Mouse (Mus musculus): ENCODE measurements at regions not wholly inside any gene's neighbourhood (a gene's known extent, or its start where the extent isn't known, plus 50 kb on each side); places are given as distances from the start of the nearest gene placed in this dataset.

DNA sequence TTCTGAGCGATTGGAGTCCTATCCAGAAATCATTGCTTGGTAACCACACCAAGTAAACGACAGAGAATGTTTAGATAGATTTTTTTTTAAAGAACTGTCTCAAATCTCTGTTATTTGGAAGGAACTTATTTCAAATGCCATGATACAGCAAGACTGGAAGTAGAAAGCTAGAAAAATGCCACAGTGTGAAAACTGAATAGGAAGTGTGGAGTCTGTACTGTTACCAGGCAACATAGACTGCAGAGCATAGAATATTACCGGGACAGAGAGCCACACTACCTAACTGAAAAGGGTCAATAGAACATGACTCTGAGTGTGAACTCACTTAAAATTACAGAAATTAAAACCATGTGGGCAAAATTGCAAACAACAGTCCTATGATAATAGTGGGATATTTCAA, 52.4 kb upstream of the Adcy1 start:
- DNase-seq = no peak

- no peak for DNase-seq
Measured at GRCm38 (mm10) chr11:6999329-6999728, 64.0 kb upstream of the Adcy1 start.

DNA sequence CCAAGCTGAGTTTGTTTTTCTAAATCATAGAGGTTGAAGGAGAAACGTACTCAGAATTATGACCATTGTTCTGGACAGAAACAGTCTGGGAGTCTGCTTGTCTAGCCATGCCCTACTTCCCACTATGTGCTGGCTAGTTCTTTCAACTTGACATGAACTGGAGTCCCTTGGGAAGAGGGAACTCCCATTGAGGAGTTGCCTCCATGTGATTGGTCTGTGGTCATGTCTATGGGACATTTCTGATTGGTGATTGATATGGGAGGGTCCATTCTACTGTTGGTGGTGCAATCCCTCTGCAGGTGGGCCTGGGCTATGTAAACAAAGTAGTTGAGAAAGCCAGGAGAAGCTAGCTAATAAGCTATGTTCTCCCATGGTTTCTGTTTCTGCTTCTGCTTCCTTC, 64.5 kb upstream of the Adcy1 start:
- no peak for DNase-seq

DNA sequence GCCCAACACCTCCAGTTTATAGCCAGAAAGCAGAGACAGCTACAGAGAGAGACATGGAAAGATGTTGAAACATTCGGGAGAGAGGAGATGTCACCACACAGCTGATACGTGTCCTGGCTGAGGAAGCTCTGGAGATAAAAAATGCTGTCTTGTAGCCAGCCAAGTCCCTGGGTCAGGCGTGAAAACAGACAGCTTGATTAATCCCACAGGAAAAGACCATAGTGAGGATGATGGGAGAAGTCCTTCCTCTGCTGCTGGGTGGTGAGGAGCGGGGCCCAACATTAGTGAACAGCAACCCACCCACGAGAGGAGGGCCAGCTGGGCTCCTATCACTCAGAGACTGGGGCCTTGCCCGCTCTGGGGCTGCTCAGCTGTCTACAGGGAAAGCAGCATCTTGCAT, 65.8 kb upstream of the Adcy1 start:
- no peak for DNase-seq

DNA sequence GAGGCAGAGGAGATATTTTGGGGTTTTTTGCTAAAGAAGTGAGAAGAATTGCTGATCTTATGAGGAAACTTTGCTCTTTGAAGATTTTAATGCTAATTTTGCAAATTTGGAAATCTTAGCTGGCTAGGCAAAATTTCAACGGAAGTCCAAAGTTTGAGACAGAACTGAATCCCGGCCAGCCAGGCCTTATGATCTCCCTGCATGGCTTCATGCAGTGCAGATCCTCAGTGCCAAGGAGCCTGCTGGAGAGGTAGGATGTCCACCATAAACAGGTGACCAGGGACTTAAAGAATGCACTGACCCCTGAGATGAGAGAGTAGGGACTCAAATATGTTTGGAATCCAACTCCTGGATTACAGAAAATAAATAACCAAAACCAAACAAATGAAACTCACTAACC, 69.6 kb upstream of the Adcy1 start:
- no peak for DNase-seq

DNA sequence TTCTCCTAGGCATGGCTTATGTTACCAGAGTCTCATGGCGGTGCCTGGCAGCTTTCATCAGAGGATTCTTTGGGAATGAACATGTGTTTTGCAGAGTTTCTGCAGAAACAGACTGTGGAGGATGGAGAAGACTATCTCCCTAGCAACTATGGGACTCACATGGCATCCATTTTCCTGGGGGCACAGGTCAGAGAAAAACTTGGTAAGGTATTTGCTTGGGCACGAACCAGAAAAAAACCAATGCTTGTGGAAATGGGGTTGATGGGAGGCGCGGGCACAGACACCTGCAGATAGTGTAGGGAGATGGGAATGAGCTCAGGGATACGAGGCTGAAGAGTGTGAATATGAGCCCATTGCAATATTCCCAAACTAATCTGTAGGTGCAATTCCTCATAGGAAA, 71.7 kb upstream of the Adcy1 start:
- no peak for DNase-seq

GRCm38 (mm10) chr11:6990711-6991110, 72.6 kb upstream of the Adcy1 start:
- DNase-seq = no peak

- no peak for DNase-seq
Measured at GRCm38 (mm10) chr11:6988884-6989824, 74.1 kb upstream of the Adcy1 start.

DNA sequence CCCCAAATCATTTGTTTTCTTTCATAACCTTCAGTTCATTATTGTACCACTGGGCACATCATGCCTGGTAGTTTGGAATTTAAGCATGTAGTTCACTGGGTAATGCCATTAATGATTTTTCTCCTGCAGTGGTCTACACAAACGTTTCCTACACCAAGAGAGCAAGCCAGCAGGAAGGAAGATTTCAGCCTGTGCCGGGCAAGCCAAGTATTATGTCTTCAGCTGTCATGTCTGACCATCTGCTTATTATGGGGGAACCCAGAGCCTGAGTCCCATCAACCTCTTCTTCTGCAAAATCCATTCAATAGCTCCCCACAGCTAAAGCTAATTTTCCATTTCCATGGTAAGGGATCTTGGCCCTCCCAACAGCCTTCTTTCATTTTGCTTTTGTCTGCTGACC, 75.3 kb upstream of the Adcy1 start:
- no peak for DNase-seq

- no peak for DNase-seq
Measured at GRCm38 (mm10) chr11:6987105-6987504, 76.2 kb upstream of the Adcy1 start.

DNA sequence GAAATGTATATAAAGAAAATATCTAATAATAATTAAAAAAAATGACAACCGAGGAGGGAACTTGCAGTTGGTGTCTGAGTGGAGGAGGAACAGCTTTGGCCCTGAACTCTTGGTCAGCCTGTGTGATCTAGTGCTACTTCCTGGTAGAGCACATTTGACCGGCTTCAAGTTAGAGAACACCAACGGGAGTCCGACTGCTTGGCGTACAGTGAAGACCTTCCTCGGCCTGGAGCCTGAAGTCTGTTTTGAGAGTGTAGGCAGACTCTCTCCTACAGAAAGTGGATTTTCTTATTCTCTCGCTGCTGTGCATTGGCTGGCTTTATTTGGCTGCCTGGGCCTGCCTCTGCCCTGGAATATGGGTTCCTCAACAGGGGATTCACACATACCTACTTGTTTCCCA, 81.2 kb upstream of the Adcy1 start:
- no peak for DNase-seq

DNA sequence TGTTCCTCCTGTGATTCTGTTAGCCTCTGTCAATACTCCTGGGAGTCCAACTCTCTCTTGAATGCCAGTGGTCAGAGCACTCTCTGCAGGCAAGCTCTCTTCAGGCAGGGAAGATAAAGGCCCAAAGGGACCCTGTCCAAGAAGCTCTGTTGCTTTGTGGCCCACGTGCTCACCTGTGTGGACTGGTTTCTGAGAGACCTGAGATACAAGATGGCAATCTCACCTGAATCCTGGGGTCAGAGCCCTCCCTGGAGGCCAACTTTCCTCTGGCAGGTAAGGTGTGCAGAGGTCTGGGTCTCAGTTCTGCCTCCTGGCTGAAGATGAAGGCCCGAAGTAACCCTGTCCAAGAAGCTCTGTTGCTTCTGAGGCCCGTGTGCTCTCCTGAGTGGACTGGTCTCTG, 83.6 kb upstream of the Adcy1 start:
- DNase-seq = no peak

DNA sequence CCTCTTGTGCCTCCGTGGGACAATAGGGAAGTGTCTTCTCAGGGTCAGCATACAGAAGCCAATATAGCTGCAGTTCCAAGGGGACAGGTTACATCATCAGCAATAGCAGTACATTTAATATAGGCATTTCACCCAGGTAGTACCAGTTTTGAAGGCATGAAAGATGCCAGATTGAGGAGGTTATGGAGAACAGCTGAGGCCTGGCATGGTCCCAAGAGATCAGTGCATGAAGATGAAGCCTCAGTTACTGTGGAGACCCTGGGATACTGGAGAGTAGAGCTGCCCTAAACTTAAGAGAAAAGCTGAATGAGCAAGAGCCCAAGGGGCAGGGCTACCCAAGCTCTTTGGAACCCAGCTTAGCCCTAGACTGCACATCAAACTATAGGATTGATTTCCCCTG, 94.1 kb upstream of the Adcy1 start:
- DNase-seq = no peak

DNA sequence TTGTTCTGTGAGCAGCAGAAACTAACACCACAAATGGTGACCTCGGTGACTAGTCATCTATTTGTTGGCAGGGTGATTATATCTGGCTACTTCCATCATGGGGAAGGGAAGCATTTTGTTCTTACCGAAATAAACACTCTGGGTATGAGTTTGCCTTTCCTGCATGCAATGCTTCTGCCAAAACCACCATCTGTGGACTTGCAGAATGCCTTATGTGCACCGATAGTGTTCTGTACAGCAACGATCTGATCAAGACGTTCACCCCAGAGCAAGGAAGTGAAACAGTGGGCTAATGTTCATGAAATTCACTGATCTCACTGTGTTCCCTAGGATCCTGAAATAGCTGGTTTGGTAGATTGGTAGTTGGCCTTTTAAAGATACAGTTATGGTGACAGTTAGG, 96.3 kb upstream of the Adcy1 start:
- peak; percentile 74 to 76 for DNase-seq

DNA sequence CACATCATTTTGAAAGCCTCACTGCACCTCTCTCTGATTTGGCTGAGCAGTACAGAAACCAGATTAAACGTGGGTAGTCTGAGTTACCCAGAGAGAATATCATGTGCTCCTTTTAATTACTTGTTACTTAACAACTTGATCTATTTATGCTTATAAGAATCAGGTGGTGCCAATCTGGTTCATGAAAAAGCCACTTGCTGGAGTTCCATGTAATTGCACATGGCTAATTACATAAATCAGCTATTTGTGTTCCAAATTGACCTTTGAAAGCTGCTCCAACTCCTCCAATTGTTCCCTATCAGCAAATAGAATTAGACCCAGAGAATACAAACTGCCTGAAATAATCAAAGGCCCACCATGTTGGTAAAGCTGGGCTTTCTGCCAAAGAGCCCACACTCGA, 98.8 kb upstream of the Adcy1 start:
- peak in 1 of 2 experiments; percentile 47 for DNase-seq

DNA sequence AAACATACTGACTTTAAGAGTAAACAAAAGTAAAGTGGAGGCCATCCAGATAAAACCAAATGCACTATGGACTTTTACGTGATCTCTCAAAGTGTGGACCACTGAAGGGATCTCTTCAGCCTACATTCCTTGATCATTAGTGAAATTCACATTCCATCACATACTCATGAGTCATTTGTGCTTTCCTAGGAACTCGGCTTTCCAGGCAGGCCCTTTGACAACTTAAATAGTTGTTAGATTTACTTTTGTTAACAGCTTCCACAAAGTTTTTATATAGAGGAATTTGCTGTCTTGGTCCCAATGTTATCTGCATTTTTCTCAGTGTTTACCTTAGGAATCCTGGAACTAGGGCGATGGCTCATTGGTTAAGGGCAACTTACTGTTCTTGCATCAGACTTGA, 99.7 kb upstream of the Adcy1 start:
- no peak for DNase-seq

GRCm38 (mm10) chr11:6962786-6963575, 100.3 kb upstream of the Adcy1 start:
- DNase-seq = no peak

- no peak for DNase-seq
Measured at GRCm38 (mm10) chr11:6962322-6962721, 101.0 kb upstream of the Adcy1 start.

DNA sequence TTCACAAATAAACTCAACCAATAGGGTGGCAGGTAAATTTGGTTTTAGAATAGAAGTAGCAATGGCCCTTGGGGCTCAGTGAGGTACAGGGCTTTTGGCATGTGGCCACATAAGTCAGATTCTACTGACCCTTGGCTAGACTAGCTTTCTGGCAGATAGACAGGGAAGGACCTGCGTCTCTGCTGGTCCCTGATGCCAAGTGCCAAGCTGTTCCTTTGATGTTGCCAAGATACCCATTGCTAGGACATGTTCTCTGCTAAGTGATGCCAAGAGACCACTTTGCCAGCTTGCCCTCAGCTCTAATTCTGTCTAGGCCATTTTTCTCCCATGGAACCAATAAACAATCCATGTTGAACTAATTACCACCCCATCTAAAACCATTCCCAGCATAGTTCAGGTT, 110.5 kb upstream of the Adcy1 start:
- no peak for DNase-seq

DNA sequence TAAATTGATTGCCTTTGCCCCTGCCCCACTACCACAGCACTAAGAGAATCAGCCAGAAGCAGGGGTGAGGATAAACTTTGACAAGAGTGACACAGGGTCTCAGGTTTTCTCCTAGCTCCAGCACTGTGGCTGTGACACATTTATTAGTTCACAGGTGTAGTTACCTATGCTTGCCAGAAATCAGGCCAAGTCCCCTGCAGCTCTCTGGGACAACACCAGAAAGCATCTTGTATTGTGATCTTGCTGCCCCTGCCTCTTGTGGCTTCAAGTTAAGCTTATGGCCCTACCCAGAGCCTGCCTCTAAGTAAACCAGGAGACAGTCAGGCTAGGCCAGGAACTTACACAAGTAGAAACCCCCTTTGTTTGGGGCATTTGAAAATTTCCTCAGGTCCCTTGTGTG, 111.9 kb upstream of the Adcy1 start:
- DNase-seq = no peak

DNA sequence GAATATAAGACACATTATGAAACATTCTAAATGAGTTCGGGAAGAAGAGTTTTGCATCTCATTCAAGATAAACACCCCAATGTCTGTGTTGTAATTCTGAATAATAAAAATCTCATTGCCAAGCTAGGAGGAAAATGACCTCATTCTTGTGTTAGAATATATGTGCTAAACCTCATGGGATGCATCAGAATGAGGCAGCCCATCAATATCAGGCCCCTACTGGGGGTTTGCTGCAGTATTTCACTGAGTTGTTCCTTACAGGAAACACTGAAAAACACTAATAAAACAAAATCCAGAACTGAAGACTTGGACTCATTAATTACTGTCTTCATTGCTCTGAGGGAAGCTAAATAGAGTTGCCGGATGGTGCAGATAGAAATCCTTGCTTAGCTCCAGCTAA, 111.6 kb upstream of the Gm11983 start:
- DNase-seq = no peak

DNA sequence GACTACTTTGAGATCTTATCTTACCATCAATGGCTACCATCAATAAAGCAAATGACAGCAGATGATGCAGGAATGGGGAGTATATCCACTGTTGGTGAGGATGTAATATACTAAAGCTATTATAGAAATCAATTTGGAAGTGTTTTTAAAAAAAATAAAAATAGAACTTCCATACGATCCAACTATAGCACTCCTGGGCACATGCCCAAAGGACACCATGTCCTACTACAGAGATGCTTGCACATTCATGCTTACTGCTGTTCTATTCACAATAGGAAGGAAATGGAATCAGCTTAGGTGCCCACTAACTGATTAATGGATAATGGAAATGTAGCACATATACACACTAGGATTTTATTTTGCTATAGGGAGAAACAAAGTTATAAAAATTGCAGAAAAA, 96.7 kb upstream of the Gm11983 start:
- no peak for DNase-seq

- no peak for DNase-seq
Measured at GRCm38 (mm10) chr11:6926036-6926435, 88.6 kb upstream of the Gm11983 start.

DNA sequence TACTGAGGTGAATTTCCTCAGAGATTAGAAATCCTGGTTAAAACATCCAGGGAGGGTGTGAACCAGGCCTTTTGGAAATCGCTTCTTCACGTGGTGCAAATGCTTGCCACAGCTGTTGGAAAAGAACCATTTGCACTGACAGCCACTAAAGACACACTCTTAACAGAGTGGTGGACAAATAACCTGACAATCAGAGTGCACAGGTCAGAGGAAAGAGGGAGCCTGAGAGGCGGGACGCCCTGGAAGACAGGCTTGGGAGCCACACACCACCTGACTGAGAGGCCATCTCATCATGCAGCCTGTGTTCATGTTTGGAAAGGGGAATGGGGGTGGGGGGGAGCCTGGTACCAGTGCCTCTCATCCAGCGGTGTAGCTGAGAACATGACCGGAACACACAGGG, 87.0 kb upstream of the Gm11983 start:
- DNase-seq = no peak

Data from layer of hippocampus, postnatal 36 days (tissue).